In genomic region chr10:81141455-81142210, GRCm38 (mm10) we compare ENCODE assay signal across 1 mouse cellular context.
A peak's percentile ranks its signal among the peaks of the same experiment; 100 is the strongest.
TF ChIP-seq lines count a peak whose summit lies in the region.

No protein-coding gene starts in this region.

TF ChIP-seq in CH12.LX, 34 proteins besides CTCF, POLR2A, EP300 and RAD21:
- TF ChIP-seq ELF1 (IDR thresholded peaks at IDR 0.05; ENCODE audit: low read depth, low read length) (0 out of 2 replicates have a peak, but pooled peaks have one; percentile 13), JUND (conservative IDR thresholded peaks at IDR 0.05; ENCODE audit: low read depth, low read length) (no peak), MXI1 (IDR thresholded peaks at IDR 0.05; ENCODE audit: low read depth, low read length) (no peak), CHD1 (IDR thresholded peaks at IDR 0.05; ENCODE audit: low read depth, low read length) (0 out of 2 replicates have a peak, but pooled peaks have one; percentile 46), MAFK (IDR thresholded peaks at IDR 0.05; ENCODE audit: insufficient replicate concordance, low read length) (peak; percentile 75; the same call in 1 of the 2 replicates)
